Mouse (Mus musculus): ENCODE measurements around the gene Coq10b. TPM values are rescaled to one million over a fixed set of nuclear protein-coding genes. Genes with fewer than 3 reads are reported as not detected.
A peak's percentile ranks its signal among the peaks of the same experiment; 100 is the strongest.

Gene Coq10b
- total and polyA plus RNA-seq, 3 experiments = 16.0 to 64.0 (median 26.7) TPM

DNA sequence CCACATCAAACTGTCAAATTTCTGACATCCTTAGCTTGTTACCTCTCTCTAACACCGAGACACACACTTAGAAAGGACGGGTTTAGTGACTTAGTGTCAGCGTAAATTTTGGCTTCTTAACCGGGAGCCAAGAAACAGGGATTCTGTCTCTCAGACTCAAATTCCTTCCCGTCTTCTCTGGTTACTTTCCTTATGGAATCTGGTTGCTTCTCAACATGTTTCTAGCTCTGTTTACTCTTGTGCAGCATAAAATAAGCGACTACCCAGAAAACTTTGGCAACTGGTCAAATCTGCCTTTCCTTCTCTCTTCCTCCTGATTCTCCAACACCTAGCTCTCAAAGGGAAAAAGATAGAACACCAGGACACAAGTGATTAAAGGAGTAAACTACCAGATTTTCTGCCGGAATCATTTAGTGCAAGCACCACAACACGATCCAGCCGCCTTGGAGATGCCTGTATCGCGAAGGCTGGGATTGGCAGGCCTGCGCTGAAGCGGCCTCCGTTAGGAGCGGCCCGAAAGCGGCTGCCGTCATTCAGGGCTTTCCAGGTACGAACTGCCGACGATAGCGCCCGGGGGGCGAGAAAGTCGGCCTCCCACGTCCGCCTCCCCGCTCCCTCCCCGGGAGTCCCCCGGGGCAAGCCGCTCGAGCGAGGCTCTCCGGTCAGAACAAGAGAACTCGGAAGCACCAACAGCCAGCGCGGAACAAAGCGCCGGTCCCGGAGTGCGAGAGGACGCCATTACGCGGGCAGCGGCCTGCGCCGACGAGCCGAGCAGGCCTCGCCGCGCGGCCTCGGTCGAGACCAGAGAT lies 25.9 kb upstream of the Coq10b start:
- peaks cover 20% of the 10 kb centered on the region for H3K36me3 ChIP-seq (ENCODE audit: control insufficient read depth, insufficient read depth, low read length)
- peak overlapping the region; percentile 92 for H3K4me3 ChIP-seq
- TF ChIP-seq CTCF (IDR thresholded peaks at IDR 0.05) (no peak), POLR2A (IDR thresholded peaks at IDR 0.05; ENCODE audit: insufficient read depth, low read depth, low read length) (no peak), EP300 (IDR thresholded peaks at IDR 0.05; ENCODE audit: insufficient read depth, low read depth, low read length) (no peak)
- intact Hi-C loops (cut with DNase I) = loop anchor here (1.0 to 5.0 kb wide), 4 partner anchors 27 to 201 kb away; partner anchors contain the start of genes Mob4 and Rftn2
- under 1% methylated on average over 55 of the region's 55 CpGs for WGBS
- peak overlapping the region; percentile 95 for H3K27ac ChIP-seq
- H3K27me3 ChIP-seq (ENCODE audit: control insufficient read depth, insufficient read depth, low read length) = no peaks in the 10 kb centered on the region
- H3K79me2 ChIP-seq (replicated peaks; ENCODE audit: control insufficient read depth, insufficient read depth, low read length) = peaks cover 6% of the 10 kb centered on the region; the same call in 1 of the 2 replicates
- H3K4me1 ChIP-seq (ENCODE audit: control insufficient read depth, insufficient read depth, low read length) = peaks cover 9% of the 10 kb centered on the region
- no peak for DNase-seq
- peak overlapping the region; percentile 97 for H3K9ac ChIP-seq (ENCODE audit: low read depth, low read length)

DNA sequence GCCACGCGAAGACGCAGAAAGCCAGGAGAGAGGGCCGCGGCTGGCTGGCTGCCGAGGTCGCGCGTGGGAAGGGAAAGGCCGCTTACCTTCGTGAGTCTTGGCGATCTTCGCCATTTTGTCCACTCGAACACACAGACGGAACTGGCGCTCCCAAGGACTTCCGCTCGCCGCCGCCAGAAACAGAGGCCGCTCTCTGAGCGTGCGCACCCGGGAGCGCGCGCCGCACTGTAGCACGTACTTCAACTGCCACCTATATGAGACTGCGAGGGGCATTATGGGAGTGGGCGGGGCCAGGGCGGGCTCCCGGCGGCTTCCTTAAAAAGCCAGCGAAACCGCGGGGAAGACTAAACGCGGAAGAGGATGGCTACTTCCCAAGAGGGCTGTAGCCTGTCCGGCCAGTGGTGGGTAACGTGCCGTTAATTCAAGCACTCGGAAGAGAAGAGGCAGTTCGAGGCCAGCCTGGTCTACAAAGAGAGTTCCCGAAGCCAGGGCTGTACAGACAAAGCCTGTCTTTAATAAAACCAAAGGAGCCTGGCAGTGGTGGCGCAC lies 25.2 kb upstream of the Coq10b start, which contains the start of gene Sf3b1:
Gene Sf3b1 (minus strand): TSS at position 229 of the 549 bp plus-strand sequence.
- DNase-seq = peak; percentile 95 to 98
- TF ChIP-seq CTCF (IDR thresholded peaks at IDR 0.05) (peak; percentile 18; the same call in 1 of the 2 replicates), EP300 (IDR thresholded peaks at IDR 0.05; ENCODE audit: insufficient read depth, low read depth, low read length) (peak; percentile 89), POLR2A (IDR thresholded peaks at IDR 0.05; ENCODE audit: insufficient read depth, low read depth, low read length) (peak; percentile 98)
- WGBS = 1% methylated on average over 46 of the region's 46 CpGs
- Histone ChIP-seq H3K4me1 (ENCODE audit: control insufficient read depth, insufficient read depth, low read length) (peaks cover 9% of the 10 kb centered on the region), H3K9ac (ENCODE audit: low read depth, low read length) (peak within 1 kb of the TSS; percentile 97), H3K27me3 (ENCODE audit: control insufficient read depth, insufficient read depth, low read length) (no peaks in the 10 kb centered on the region), H3K36me3 (ENCODE audit: control insufficient read depth, insufficient read depth, low read length) (peaks cover 18% of the 10 kb centered on the region), H3K79me2 (replicated peaks; ENCODE audit: control insufficient read depth, insufficient read depth, low read length) (peaks cover 6% of the 10 kb centered on the region; the same call in 1 of the 2 replicates), H3K4me3 (peak within 1 kb of the TSS; percentile 92), H3K27ac (peak within 1 kb of the TSS; percentile 95)
- intact Hi-C loops (cut with DNase I) = loop anchor here (1.0 to 5.0 kb wide), 4 partner anchors 26 to 200 kb away; partner anchors contain the start of genes Mob4 and Rftn2

- Histone ChIP-seq H3K27ac (peak overlapping the region; percentile 95), H3K79me2 (replicated peaks; ENCODE audit: control insufficient read depth, insufficient read depth, low read length) (peaks cover 3% of the 10 kb centered on the region; the same call in 1 of the 2 replicates), H3K9ac (ENCODE audit: low read depth, low read length) (no peak overlapping the region), H3K36me3 (ENCODE audit: control insufficient read depth, insufficient read depth, low read length) (peaks cover 18% of the 10 kb centered on the region), H3K4me3 (peak overlapping the region; percentile 54; the same call in 1 of the 2 replicates), H3K27me3 (ENCODE audit: control insufficient read depth, insufficient read depth, low read length) (no peaks in the 10 kb centered on the region), H3K4me1 (ENCODE audit: control insufficient read depth, insufficient read depth, low read length) (peaks cover 9% of the 10 kb centered on the region)
- 89% methylated on average over 1 of the region's 1 CpGs for WGBS
- DNase-seq = no peak
- intact Hi-C loops (cut with DNase I) = loop anchor here (1.0 to 5.0 kb wide), 4 partner anchors 25 to 199 kb away; partner anchors contain the start of genes Mob4 and Rftn2
- no peak for TF ChIP-seq CTCF (IDR thresholded peaks at IDR 0.05)
- TF ChIP-seq EP300 (IDR thresholded peaks at IDR 0.05; ENCODE audit: insufficient read depth, low read depth, low read length) = no peak
- no peak for TF ChIP-seq POLR2A (IDR thresholded peaks at IDR 0.05; ENCODE audit: insufficient read depth, low read depth, low read length)
Observed at GRCm38 (mm10) chr1:55027966-55028365, 24.6 kb upstream of the Coq10b start.

- peak; percentile 31 to 48 for DNase-seq
- H3K4me3 ChIP-seq = peak overlapping the region; percentile 13; the same call in 1 of the 2 replicates
- 47% methylated on average over 11 of the region's 11 CpGs for WGBS
- H3K36me3 ChIP-seq (ENCODE audit: control insufficient read depth, insufficient read depth, low read length) = peaks cover 15% of the 10 kb centered on the region
- peak overlapping the region; percentile 95 for H3K27ac ChIP-seq
- peak; percentile 73 for TF ChIP-seq POLR2A (IDR thresholded peaks at IDR 0.05; ENCODE audit: insufficient read depth, low read depth, low read length)
- no peak for TF ChIP-seq CTCF (IDR thresholded peaks at IDR 0.05)
- TF ChIP-seq EP300 (IDR thresholded peaks at IDR 0.05; ENCODE audit: insufficient read depth, low read depth, low read length) = 0 out of 2 replicates have a peak, but pooled peaks have one; percentile 35
- peaks cover 6% of the 10 kb centered on the region for H3K4me1 ChIP-seq (ENCODE audit: control insufficient read depth, insufficient read depth, low read length)
- H3K79me2 ChIP-seq (replicated peaks; ENCODE audit: control insufficient read depth, insufficient read depth, low read length) = no peaks in the 10 kb centered on the region
- intact Hi-C loops (cut with DNase I) = loop anchor here (5.0 kb wide), 1 partner anchor 199 kb away; the partner anchor contains the start of gene Rftn2
- no peaks in the 10 kb centered on the region for H3K27me3 ChIP-seq (ENCODE audit: control insufficient read depth, insufficient read depth, low read length)
- peak overlapping the region; percentile 50 for H3K9ac ChIP-seq (ENCODE audit: low read depth, low read length)
Observed at GRCm38 (mm10) chr1:55028512-55029249, 23.9 kb upstream of the Coq10b start.

GRCm38 (mm10) chr1:55029446-55029845 lies 23.1 kb upstream of the Coq10b start:
- no peak for TF ChIP-seq POLR2A (IDR thresholded peaks at IDR 0.05; ENCODE audit: insufficient read depth, low read depth, low read length)
- TF ChIP-seq CTCF (IDR thresholded peaks at IDR 0.05) = no peak
- no peak for TF ChIP-seq EP300 (IDR thresholded peaks at IDR 0.05; ENCODE audit: insufficient read depth, low read depth, low read length)
- Histone ChIP-seq H3K4me3 (no peak overlapping the region), H3K4me1 (ENCODE audit: control insufficient read depth, insufficient read depth, low read length) (peaks cover 5% of the 10 kb centered on the region), H3K36me3 (ENCODE audit: control insufficient read depth, insufficient read depth, low read length) (peaks cover 8% of the 10 kb centered on the region), H3K9ac (ENCODE audit: low read depth, low read length) (peak overlapping the region; percentile 50; the same call in 1 of the 2 replicates), H3K79me2 (replicated peaks; ENCODE audit: control insufficient read depth, insufficient read depth, low read length) (no peaks in the 10 kb centered on the region), H3K27ac (peak overlapping the region; percentile 95), H3K27me3 (ENCODE audit: control insufficient read depth, insufficient read depth, low read length) (no peaks in the 10 kb centered on the region)
- WGBS = 72% methylated on average over 4 of the region's 4 CpGs
- DNase-seq = no peak
- intact Hi-C loops (cut with DNase I) = loop anchor here (5.0 kb wide), 1 partner anchor 198 kb away; the partner anchor contains the start of gene Rftn2

Measured in heart, adult 2 months (tissue).